Mouse (Mus musculus) Muller cell, postnatal 12 days (primary cell): ENCODE measurements around the gene Tmem150c.
A peak's percentile ranks its signal among the peaks of the same experiment; 100 is the strongest.

Experiments used
- DNase-seq: peaks from one replicate; pipeline ENCODE4 v3.0.0-alpha.2; 2015; ENCODE audit errors: inconsistent ontology term

Gene Tmem150c

DNA sequence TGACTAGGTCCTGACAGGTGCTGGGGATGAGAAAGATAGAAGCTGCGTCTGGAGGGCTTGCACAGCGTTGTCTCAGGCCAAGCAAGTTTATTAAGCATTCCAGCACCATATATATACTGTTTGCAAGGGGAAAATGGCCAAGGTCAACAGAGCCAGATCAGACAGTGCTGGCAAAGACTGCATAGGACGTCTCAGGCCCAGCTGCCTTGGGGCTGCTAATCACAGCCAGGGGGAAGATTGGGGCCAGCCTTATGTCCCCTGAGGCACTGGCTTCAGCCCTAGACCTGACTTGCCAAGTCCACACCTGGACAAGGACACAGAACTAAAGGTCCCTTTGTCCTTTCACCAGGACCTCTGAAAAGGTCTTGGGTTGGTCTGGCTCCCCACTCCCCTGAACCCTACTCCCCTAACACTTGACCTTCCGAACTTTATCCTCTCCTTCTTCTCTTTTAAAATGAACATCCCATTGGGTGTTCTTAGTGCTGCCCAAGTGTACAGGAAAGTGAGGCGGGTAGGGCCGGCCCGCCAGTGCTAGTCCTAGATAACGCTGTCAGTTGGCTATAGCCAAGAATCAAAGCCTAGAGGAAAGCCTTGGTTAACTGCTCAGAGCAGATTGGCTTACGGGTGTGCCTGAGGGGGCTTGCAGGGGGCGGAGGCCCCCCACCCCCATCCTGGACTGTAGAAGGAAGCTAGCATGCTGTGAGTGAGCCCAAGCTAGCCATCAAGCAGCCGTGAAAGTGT, 104.6 kb downstream of the Tmem150c start:
- DNase-seq: no peak

DNA sequence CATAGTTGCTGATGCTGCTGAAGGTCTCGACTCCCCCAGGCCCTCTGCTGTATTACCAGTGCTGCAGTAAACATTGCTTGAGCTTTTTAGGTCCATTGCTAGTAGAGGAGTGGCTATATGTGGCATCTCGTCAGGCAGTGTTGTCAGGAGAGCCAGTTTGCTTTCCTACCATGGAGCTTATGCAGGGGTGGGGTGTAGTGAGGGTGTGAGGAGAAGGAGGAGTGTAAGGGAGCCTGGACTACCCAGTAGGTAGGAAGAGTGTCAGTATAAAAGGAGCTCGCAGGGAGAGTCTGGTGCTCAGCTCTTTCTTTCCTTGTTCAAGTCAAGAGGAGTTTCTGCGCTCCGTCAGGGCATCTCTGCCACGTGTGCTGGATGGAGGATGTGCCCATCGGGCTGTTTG, 106.9 kb downstream of the Tmem150c start:
- no peak for DNase-seq

DNA sequence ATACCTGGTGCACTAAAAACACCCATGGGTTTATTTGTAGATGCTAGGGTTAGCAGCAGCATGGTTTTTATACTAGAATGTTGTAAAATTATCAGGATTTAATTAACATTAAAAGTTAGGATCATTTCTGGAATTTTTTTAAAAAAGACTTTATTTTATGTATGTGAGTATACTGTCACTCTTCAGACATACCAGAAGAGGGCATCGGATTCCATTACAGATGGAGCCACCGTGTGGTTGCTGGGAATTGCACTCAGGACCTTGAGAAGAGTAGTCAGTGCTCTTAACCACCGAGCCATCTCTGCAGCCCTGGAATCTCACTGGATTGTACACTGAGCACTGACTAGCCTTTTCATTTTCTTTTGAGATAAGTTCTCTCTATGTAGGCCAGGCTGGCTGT, 109.7 kb downstream of the Tmem150c start:
- no peak for DNase-seq

DNA sequence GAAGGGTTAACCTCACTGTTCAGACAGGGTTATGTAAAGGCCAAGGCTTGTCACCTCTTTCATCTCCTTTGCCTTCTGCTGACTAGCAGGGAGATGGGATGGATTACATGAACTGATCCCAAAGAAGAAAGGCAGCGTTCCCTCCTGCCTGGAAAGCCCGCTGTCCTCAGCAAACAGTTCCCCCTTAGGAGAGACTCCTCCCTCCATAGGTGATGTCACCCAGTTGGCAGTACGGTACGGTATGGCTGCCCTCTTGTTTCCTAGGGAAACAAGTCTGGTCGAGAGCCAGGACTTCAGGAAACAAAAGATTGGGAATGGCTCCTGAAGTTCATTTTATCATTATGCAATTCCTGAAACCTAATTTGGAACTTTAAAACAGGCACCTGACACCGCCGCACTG, 111.7 kb downstream of the Tmem150c start:
- no peak for DNase-seq

DNA sequence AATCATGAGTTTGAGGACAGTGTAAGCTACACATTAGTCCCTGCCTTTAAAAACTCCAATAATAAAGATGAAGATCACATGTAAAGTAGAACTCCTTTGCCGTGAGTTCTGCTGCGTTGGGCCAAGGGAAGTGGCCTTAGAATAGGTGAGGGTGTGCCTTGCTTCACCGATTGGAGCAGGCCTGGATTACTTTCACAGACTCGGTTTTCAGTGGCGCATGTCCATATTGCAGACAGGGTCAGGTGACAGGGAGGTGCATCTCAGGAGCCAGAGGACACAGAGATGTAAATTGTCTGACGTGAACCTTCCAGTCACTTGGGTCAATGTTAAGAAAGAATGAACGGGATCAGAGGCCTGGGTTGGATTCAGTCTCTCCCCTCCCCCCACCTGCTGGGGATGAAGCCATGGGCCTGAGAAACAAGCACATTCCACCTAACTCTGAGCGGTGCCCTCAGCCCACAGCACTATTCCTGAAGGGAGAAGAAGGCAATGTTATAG, 112.4 kb downstream of the Tmem150c start:
- DNase-seq: no peak

DNA sequence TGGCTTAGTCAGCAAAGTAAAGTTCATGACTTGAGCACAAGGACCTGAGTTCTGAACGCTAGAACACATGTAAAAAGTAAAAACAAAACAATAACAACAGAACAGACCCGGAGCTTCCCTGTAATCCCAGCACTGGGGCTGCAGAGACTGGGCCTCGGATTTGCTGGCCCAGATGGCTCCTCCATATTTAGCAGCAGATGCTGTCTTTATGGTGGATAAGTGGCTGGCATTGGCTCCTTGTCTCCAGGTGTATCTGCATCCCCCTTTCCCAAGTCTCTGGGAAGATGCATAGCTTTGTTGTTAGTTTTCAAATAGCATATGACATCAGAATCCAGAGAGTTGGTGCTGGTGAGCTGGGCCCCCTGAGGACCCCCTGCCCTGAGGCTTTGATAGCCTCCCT, 113.5 kb downstream of the Tmem150c start:
- no peak for DNase-seq

DNA sequence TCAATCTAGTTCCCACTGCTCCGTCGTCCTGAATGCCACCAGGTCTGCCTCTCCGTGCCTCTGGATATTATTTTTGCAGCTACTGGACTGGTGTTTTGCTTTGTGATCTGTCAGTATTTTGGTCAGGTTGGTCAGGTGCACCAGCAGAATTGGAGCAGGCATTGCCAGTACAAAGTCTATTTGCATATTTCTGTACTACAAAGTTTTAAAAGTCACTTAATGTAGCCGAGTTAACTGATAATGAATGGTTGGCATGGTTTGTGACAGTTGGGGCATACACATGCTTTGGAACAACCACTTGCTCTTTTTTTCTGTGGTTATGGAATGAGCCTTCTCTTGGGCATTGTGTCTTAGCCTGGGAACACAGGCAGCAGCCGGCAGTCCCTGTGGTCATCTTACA, 115.0 kb downstream of the Tmem150c start:
- no peak for DNase-seq

DNA sequence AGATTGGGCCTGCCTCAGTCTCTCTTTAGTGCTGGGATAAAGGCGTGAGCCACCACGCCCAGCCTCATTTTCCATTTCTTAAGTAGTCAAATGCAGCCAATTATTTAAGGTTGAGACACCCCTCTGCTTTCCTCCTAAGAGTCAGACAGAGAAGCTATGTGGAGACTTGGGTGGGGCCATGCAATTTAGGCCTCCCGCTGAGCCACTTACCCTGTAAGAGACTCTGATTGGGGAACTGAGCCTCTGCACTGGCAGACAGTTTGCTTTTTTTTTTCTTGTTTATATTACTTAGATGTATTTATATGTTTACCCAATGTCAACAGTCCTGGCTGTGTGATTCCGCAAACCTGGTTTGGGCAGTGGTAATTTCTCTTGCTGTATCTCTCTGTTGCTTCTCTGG, 115.6 kb downstream of the Tmem150c start:
- no peak for DNase-seq

DNA sequence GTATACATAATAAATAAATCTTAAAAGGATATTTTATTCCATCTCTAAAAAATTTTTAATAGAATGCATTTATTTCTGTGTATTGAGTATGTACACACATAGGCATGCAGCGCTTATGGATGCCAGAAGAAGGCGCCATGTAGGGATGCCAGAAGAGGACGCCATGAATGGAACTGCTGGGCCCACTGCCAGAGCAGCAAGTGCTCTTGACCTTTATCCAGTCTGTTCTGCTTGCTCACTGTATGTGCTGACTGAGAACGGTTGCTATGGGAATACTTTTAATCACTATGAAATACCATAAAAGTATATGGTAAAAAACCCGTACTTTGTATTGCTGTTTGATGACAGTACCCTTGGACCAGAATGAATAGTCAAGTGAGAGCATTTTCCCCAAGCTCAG, 116.2 kb downstream of the Tmem150c start:
- no peak for DNase-seq

DNA sequence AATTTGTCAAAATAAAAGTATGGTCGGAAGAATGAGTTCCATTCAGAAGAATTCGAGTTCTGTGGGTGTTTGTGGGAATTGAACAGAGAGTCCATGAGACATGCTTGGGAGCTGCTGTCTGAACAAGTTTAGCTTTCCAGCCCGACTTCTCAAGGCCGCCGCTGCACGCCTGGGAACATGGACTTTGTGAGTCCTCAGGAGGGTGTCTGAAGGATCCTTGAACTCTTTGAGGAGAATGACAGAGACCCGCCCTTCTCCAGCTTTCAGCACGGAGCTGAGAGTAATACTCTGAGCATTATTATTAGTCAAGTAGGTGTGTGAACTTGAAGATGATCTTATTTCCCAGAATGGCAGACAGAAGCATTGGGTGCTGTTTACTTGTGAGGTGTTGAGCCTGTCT, 117.1 kb downstream of the Tmem150c start:
- no peak for DNase-seq

DNA sequence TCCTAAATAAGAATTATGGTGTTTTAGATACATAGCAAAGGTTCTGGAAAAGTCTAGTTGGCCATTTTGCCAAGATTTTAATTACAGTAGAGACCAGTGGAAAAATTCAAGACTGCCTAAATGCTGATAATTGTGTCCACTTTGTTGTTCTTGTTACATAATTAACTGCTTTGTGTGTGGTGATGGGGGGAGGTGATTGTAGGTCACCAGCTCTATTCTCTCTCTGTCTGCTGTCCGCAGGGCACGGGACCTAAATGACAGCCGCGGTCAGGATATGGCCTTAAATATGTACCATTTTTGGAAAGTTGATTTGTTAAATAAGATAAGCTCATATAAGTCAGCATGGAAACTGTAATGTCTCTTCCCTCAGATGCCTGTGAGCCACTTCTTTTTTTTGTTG, 118.3 kb downstream of the Tmem150c start:
- DNase-seq: peak; percentile 45

DNA sequence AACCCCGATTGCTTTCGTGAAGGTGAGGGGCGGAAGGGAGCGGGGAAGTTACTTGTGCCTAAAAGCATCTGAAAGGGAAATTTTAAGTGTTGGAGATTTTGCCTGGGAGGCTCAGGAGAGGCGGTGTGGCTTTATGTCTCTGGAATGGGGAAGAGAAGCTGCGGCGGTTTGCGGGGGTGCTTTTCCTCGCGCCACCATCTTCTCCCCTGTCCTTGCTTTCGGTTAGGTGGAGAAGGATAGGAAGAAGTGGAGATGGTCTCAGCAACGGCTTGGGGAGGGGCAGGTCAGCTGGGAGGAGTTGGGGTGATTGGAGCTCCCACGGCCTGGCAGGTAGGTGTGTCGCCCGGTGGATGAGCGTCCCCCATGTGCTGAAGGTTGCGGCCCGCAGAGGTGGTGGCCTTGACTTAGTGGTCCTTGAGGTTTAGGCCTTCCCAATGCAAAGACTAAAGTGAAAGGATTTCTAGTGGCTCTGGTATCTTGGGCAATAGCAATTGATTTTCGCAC, 119.3 kb downstream of the Tmem150c start:
- no peak for DNase-seq

DNA sequence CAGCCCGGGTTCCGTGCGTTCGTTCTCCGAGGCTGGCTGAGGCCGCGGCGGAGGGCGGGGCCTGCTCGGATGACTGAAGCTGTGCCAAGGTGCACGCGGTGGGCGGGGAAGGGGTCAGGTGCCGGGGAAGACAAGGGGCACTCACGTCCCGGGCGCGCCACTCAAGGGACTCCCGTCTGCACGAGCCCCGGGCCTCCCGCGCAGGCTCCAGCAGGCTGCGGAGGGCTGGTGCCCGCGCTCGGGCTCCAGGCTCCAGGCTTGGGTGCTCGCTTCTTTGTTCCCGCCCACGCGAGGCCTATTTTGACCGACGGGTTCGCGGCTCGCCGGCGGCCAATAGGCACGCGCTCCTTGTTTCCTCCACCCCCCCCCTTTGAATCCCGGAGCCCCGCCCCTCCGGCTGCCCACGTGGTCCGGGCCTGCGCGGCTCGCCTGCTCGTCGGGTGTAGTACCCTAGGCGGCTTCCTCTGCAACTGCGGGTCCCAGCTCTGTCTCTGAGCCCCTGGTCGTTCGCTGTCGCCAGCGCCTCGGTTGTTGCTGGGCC, 119.9 kb downstream of the Tmem150c start, which contains the start of the genes Hnrnpdl and Enoph1:
Gene Hnrnpdl (minus strand): TSS at position 63 of the 541 bp plus-strand sequence.
Gene Enoph1 (plus strand): TSS at position 384 of the 541 bp plus-strand sequence.
- peak; percentile 98 for DNase-seq

DNA sequence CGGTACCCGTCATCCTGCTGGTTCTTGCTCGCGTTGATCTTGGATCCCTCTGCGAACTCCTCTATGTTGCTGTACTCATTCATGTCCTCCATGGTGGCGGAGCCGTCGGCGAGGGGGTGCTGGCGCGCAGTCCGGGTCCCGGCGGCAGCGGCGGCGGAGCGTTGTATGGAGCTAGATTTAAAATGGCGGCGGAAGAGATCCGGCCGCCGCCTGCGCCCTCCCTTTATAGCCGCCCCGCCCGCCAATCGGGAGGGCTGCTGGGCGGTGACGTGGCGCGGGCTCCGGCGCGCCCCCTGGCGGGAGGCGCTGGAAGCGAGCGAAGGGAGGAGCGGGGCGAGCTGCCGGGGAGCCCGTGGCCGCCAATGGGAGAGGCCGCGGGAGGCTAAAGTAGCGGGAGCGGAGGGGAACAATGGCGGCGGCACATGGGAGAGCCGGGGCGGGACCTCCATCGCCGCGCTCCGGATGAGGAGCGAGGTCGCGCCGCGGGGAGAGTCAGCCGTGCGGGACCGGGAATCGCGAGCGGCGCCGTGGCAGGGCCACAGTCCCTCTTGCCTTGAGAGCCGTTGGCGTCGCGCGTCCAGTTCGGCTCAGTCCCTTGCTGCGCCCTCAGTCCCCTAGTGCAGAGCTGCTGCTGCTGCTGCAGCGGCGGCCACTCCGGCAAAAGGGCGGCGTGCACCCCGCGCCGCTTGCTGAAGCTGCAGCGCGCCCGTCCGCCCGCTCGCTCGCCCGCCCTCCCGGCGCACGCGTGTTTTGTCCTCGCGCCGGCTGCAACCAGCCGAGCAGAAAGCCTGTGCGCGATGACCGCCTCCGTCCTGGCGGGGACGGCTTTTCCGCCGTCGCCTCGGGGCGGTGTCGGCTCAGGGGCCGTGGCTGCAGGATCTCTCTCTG, 120.7 kb downstream of the Tmem150c start:
- DNase-seq: peak; percentile 99

DNA sequence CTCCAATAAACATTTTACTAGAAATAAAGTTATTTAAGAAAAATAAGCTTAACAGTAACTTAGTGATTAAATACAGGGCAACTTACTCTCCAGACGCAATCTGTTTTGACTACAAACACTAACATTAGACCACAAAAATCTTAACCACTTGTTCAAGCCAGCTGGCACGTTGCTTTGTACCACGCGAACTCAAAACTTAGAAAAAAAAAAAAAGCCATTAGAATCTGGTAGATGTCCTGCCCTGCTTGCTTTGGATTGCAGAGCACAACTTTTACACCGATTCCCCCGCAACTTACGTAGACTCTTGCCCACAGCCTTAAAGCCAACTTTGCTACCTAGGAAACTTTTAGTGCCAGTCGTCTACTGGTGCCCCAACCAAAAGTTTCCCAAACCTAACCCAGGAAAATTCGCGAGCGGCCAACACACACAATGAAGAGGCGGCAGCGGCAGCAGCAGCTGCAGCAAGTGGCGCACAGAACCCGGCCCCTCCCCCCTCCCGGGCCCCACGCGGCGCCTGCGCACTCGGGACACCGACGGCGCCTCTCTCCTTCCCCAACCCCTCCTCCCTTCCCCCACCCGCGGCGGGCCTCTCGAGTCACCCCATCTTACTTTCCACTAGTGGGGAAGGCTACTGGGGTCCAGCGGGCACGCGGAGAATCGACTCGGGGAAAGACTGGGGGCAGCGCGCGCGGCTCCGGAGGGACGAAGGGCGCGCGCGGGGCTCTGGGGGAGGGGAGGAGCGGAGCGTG, 121.5 kb downstream of the Tmem150c start:
- peak; percentile 93 for DNase-seq

DNA sequence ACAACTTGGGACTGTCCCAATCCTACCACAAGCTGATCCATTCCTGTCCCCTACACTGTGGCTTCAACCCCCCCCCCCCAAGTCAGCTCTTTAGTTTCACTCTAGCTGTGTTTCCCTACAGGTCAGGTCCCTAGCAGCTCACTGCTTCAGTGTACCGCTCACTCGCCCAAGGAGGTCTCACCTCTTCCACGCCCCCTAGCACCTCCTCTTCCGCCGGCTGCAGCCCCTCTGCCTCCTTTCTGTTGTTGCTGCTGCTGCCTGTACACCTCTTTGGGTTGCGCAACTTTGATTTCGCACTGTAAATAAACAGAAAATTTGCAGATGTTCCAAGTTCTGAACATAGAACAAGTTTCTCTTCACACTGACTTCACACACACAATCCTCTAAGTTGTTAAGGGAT, 122.9 kb downstream of the Tmem150c start:
- no peak for DNase-seq

DNA sequence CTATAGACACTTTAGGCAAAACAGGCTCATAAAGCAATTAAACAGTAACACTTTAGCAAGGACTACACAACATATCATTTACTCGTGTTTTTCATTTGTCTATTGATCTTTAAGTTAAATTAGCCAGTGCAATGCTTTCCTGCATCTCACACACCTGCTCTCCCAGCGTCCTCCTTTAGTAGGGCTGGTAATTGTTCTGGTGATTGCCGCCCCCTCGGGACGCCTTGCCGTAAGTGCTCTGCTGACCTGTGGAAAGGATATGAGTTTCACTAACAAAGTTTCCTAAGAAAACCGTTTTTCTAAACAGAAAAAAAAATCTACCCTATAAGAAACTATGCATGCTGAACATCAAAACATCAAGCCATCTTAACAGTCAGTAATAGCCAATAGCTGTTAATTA, 123.7 kb downstream of the Tmem150c start:
- DNase-seq: no peak

DNA sequence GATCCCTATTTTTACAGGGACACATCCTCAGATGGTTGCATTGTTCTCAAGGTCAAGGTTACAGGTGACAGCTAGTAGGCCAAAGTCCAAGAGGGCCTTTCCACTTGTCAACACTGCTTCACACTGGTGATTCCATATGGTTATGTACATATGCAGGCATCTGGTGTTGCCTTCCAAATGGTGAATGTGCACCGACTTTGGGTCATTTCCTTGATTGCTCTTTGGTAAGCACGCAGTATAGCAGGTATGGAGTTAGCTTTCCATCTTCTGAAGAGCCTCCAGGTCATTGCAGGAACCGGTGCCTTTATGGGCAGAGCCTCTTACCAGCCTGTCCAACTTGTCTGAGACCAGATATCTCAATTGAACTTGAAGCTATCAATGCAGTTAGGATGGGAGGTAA, 127.0 kb downstream of the Tmem150c start:
- no peak for DNase-seq

DNA sequence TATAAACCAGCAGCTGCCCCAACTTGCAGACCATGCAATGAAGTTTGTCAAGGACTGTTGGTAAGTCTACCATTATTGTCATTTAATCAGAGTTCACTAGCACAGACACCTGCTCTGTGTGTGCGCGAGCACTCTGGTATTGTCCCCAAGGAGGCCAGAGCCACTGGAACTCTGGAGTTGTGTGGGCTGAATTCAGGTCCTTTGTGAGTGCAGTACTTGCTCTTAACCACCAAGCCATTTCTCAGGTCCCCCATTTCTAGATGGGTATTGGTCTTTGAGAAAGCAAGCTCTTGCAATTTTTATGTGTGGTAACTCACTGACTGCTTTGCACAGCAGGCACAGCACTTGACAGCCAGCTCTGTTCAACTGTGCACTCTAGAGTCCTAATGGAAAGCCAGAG, 127.5 kb downstream of the Tmem150c start:
- no peak for DNase-seq

DNA sequence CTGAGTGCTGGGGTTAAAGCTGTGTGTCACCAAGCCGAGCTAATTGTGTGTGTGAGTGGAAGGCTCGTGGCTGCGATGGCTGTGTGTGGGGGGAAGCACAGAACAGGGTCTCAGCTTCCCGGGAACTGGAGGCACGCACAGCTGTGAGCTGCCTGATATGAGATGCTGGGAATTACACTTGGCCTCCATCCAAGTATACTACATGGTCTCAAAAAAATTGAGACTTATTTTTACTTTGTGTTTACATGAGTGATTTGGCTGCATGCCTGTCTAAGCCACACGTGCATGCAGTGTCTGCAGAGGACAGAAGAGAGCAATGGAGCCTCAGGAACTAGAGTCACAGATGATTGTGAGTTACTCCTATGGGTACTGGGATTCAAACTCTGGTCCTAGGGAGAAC, 129.5 kb downstream of the Tmem150c start:
- DNase-seq: no peak
